Mouse (Mus musculus) embryonic fibroblast, embryonic 13.5 days (primary cell): ENCODE measurements around the gene Mettl24. TPM values are rescaled to one million over a fixed set of nuclear protein-coding genes. Genes with fewer than 3 reads are reported as not detected.
"Not testable (repeated sequence)": the region's sequence is repeated elsewhere in the genome, so short reads cannot be mapped to it uniquely, and the experiment has no call there.

Source experiments
- H3K27ac ChIP-seq: 2 replicates; pipeline ENCODE4 v1.5.1; 2012; ENCODE audit warnings: low read length, control low read depth, inconsistent platforms; ENCODE audit not compliant: insufficient read depth
- H3K4me1 ChIP-seq: 2 replicates; pipeline ENCODE4 v1.6.1; 2011; ENCODE audit warnings: low read length; ENCODE audit not compliant: control insufficient read depth, insufficient read depth
- H3K4me3 ChIP-seq: 2 replicates; pipeline ENCODE4 v1.5.1; 2011; ENCODE audit warnings: mild to moderate bottlenecking, control low read depth, low read length; ENCODE audit not compliant: insufficient read depth
- CTCF ChIP-seq: IDR thresholded peaks from 2 replicates; pipeline ENCODE4 v1.5.1; 2011; ENCODE audit warnings: mild to moderate bottlenecking, control low read depth, low read length, moderate library complexity, borderline replicate concordance; ENCODE audit not compliant: insufficient read depth
- POLR2A ChIP-seq: IDR thresholded peaks from 2 replicates; pipeline ENCODE4 v1.6.1; 2011; ENCODE audit warnings: low read depth, mild to moderate bottlenecking, control low read depth, low read length, moderate library complexity
- polyA plus RNA-seq: library from polyadenylated mRNA; stranded (reverse); fragments of >200 nt; gene quantifications from 2 replicates; pipeline ENCODE4 v1.2.4, GENCODE M21; 2011; ENCODE audit warnings: low read depth; ENCODE audit not compliant: missing spikeins, insufficient read length

Mettl24 gene
- polyA plus RNA-seq, 1 experiment = 0.68 TPM

GRCm38 (mm10) chr10:40790406-40790805, 107.3 kb downstream of the Mettl24 start:
- no peak for TF ChIP-seq CTCF
- TF ChIP-seq POLR2A = no peak
- Histone ChIP-seq H3K4me3 (no peak overlapping the region), H3K4me1 (peaks cover 2% of the 10 kb centered on the region; the same call in 1 of the 2 replicates), H3K27ac (peak overlapping the region; percentile 18; the same call in 1 of the 2 replicates)

- Histone ChIP-seq H3K27ac (no peak overlapping the region), H3K4me1 (peaks cover 2% of the 10 kb centered on the region; the same call in 1 of the 2 replicates), H3K4me3 (no peak overlapping the region)
- no peak for TF ChIP-seq CTCF
- no peak for TF ChIP-seq POLR2A
Measured at GRCm38 (mm10) chr10:40792115-40792514, 109.0 kb downstream of the Mettl24 start.

- TF ChIP-seq CTCF (no peak), POLR2A (no peak)
Measured at GRCm38 (mm10) chr10:40805221-40805620, 122.1 kb downstream of the Mettl24 start.

GRCm38 (mm10) chr10:40806221-40806620, 123.1 kb downstream of the Mettl24 start:
- TF ChIP-seq POLR2A (no peak), CTCF (no peak)
- H3K27ac ChIP-seq = no peak overlapping the region
- no peak overlapping the region for H3K4me3 ChIP-seq
- no peaks in the 10 kb centered on the region for H3K4me1 ChIP-seq

More at GRCm38 (mm10) chr10:40805221-40805620, 122.1 kb downstream of the Mettl24 start:
- no peaks in the 10 kb centered on the region for H3K4me1 ChIP-seq
- H3K4me3 ChIP-seq = no peak overlapping the region
- H3K27ac ChIP-seq = no peak overlapping the region

- not testable (repeated sequence) for H3K4me1 ChIP-seq, H3K27ac ChIP-seq, H3K4me3 ChIP-seq
Measured at GRCm38 (mm10) chr10:40809411-40809910, 126.4 kb downstream of the Mettl24 start.

GRCm38 (mm10) chr10:40813627-40814026, 130.5 kb downstream of the Mettl24 start:
- Histone ChIP-seq H3K4me3 (no peak overlapping the region), H3K27ac (no peak overlapping the region), H3K4me1 (no peaks in the 10 kb centered on the region)
- TF ChIP-seq POLR2A = no peak
- no peak for TF ChIP-seq CTCF

GRCm38 (mm10) chr10:40816471-40816870, 133.4 kb downstream of the Mettl24 start:
- Histone ChIP-seq H3K4me1 (no peaks in the 10 kb centered on the region), H3K4me3 (no peak overlapping the region), H3K27ac (no peak overlapping the region)
- TF ChIP-seq CTCF = no peak
- TF ChIP-seq POLR2A = no peak

- H3K27ac ChIP-seq = no peak overlapping the region
- peaks cover 6% of the 10 kb centered on the region for H3K4me1 ChIP-seq
- TF ChIP-seq POLR2A (no peak), CTCF (no peak)
- no peak overlapping the region for H3K4me3 ChIP-seq
Measured at GRCm38 (mm10) chr10:40825952-40826351, 142.9 kb downstream of the Mettl24 start.

GRCm38 (mm10) chr10:40827706-40828105, 144.6 kb downstream of the Mettl24 start:
- Histone ChIP-seq H3K4me3 (no peak overlapping the region), H3K4me1 (peaks cover 6% of the 10 kb centered on the region), H3K27ac (no peak overlapping the region)
- TF ChIP-seq CTCF (no peak), POLR2A (no peak)

- H3K4me1 ChIP-seq = peaks cover 6% of the 10 kb centered on the region
Measured at GRCm38 (mm10) chr10:40830312-40830711, 147.2 kb downstream of the Mettl24 start.

GRCm38 (mm10) chr10:40831267-40831666, 148.2 kb downstream of the Mettl24 start:
- Histone ChIP-seq H3K27ac (no peak overlapping the region; the same call in 1 of the 2 replicates), H3K4me3 (no peak overlapping the region), H3K4me1 (peaks cover 6% of the 10 kb centered on the region)
- no peak for TF ChIP-seq POLR2A
- TF ChIP-seq CTCF = no peak

More at GRCm38 (mm10) chr10:40830312-40830711, 147.2 kb downstream of the Mettl24 start:
- TF ChIP-seq POLR2A (no peak), CTCF (no peak)
- Histone ChIP-seq H3K27ac (peak overlapping the region; percentile 79), H3K4me3 (no peak overlapping the region)

- H3K4me3 ChIP-seq = no peak overlapping the region
- no peak for TF ChIP-seq POLR2A
- H3K27ac ChIP-seq = no peak overlapping the region
- no peaks in the 10 kb centered on the region for H3K4me1 ChIP-seq
Measured at GRCm38 (mm10) chr10:40840086-40840485, 157.0 kb downstream of the Mettl24 start.
